Mouse (Mus musculus) G1E (cell line): ENCODE measurements around the gene Scaf1. TPM values are rescaled to one million over a fixed set of nuclear protein-coding genes. Genes with fewer than 3 reads are reported as not detected.

Source experiments
- ATAC-seq: 2 replicates; pipeline ENCODE4 v1.8.0; 2016; ENCODE audit warnings: mild to moderate bottlenecking; ENCODE audit not compliant: insufficient number of reproducible peaks, poor library complexity, low FRiP score, severe bottlenecking; ENCODE audit errors: extremely low read depth
- DNase-seq: peaks from one replicate; pipeline ENCODE4 v3.0.0; 2012; ENCODE audit warnings: low spot score
- H3K27me3 ChIP-seq: 2 replicates; pipeline ENCODE4 v1.6.1; 2012; ENCODE audit warnings: mild to moderate bottlenecking, low read length, inconsistent platforms; ENCODE audit not compliant: insufficient read depth
- H3K36me3 ChIP-seq: replicated peaks from 2 replicates; pipeline ENCODE3; 2012; ENCODE audit warnings: mild to moderate bottlenecking, inconsistent platforms
- H3K4me1 ChIP-seq: 2 replicates; pipeline ENCODE4 v1.6.1; 2012; ENCODE audit warnings: low read depth, low read length, inconsistent platforms, mixed read lengths; ENCODE audit not compliant: insufficient read depth
- H3K4me3 ChIP-seq: 2 replicates; pipeline ENCODE4 v1.5.1; 2012; ENCODE audit warnings: low read depth, mild to moderate bottlenecking, inconsistent platforms, low read length, moderate library complexity, mixed read lengths
- H3K9me3 ChIP-seq: replicated peaks from 2 replicates; pipeline ENCODE4 v1.6.1; 2012; ENCODE audit warnings: inconsistent platforms
- CTCF ChIP-seq: IDR thresholded peaks from 2 replicates; pipeline ENCODE4 v1.5.1; 2012; ENCODE audit warnings: low read depth, low read length, inconsistent platforms, mixed read lengths
- GATA1 ChIP-seq: IDR thresholded peaks from 2 replicates; pipeline ENCODE4 v1.6.1; 2012; ENCODE audit warnings: borderline replicate concordance, low read length, inconsistent platforms, mixed read lengths
- GATA2 ChIP-seq: IDR thresholded peaks from 2 replicates; pipeline ENCODE4 v1.6.1; 2012; ENCODE audit warnings: low read depth, low read length, inconsistent platforms, borderline replicate concordance
- POLR2AphosphoS5 ChIP-seq: IDR thresholded peaks from 2 replicates; pipeline ENCODE4 v1.6.1; 2012; ENCODE audit warnings: low read depth, low read length, inconsistent platforms; ENCODE audit not compliant: insufficient replicate concordance
- TAL1 ChIP-seq: conservative IDR thresholded peaks from 2 replicates; pipeline ENCODE4 v1.6.1; 2012; ENCODE audit warnings: low read depth, low read length, inconsistent platforms, mixed read lengths
- polyA plus RNA-seq: library from polyadenylated mRNA; stranded (reverse); fragments of >175 nt; gene quantifications from 2 replicates; pipeline ENCODE4 v1.2.3, GENCODE M21; 2012
- total RNA-seq, 2 experiments: library from RNA; stranded (forward) in 1 of 2; stranded (reverse) in 1 of 2; fragments of 200-1000 nt in 1 of 2; fragments of >200 nt in 1 of 2; fragmentation: Nextera tagmentation in 1 of 2; gene quantifications; 2 replicates each; pipeline ENCODE4 v1.2.3; 2014 to 2017

The Scaf1 gene
- total and polyA plus RNA-seq, 3 experiments = 13.5 to 203 (median 111) TPM

DNA sequence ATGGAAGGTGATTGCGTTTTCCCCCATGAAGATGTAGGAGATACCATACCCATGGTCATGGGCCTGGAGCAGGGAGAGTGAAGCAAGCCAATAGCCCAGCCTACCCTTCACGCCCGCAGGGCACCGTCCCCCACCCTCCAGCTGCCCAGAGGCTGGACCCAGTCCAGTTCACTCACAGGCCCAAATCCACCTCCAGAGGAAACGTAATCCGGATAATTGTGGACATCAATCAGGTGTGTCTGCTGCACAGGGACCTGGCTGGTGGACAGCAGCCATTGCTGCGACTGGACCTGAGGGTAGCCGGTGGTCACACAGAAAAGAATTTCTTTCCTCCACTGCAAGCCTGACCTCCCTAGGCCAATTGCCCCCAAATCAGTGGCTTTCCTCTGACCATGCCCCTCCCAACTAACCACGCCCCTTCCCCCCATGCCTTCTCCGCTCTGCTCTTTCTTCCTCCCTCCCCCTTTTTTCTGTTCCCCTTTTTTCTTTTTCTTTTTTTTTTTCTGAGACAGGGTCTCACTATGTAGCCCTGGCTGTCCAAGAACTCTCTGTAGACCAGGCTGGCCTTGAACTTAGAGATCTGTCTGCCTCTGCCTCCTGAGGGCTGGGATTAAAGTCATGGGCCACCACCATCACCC lies 56.2 kb downstream of the Scaf1 start:
- no peaks in the 10 kb centered on the region for H3K36me3 ChIP-seq
- H3K27me3 ChIP-seq = peaks cover 40% of the 10 kb centered on the region
- DNase-seq (no peak), ATAC-seq (no peak)
- H3K4me3 ChIP-seq = peak overlapping the region; percentile 39; the same call in 1 of the 2 replicates
- no peaks in the 10 kb centered on the region for H3K9me3 ChIP-seq
- TF ChIP-seq CTCF (no peak), POLR2AphosphoS5 (no peak), TAL1 (no peak), GATA2 (no peak), GATA1 (no peak)
- H3K4me1 ChIP-seq = peaks cover 58% of the 10 kb centered on the region

DNA sequence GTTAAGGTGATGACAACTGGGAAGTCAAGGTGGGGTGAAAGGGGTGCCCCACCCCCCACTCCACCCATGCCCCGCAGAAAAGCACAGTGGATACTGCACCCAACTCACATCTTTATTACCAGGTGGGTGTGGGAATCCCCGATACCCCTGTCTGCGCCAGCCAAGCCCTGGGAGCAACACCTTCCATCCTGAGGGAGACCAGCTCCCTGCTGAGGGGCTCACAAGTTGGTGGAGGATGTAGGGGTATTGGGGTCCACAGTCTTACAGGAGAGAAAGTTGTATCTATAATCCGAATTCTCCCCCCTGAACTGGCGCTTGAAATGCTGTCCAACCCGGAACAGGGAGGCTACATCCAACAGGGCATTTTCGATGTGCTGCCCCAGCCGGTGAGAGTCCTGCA lies 56.9 kb downstream of the Scaf1 start:
- no peak for DNase-seq
- TF ChIP-seq GATA1 (no peak), CTCF (no peak), GATA2 (no peak), TAL1 (no peak), POLR2AphosphoS5 (no peak)
- no peak; the same call in 1 of the 2 replicates for ATAC-seq
- Histone ChIP-seq H3K36me3 (no peaks in the 10 kb centered on the region), H3K27me3 (peaks cover 37% of the 10 kb centered on the region), H3K4me3 (no peak overlapping the region; the same call in 1 of the 2 replicates), H3K9me3 (no peaks in the 10 kb centered on the region), H3K4me1 (peaks cover 58% of the 10 kb centered on the region)

DNA sequence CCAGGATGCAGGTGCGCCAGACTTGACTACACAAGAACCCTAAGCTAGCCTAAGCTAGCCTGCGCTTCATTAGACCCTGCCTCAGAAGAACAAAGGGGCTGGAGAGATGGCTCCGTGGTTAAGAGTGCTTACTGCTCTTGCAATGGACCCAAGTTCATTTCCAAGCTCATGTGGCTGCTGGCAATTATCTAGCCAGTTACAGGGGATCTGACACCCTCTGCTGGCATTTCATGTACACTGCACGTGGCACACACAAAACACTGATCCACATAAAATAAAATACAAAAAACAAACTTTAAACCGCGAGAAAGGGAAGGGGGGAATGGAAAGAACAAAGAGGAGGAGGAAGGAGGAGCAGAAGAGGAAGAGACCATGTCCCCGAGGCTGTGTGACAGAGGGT lies 58.0 kb downstream of the Scaf1 start:
- H3K27me3 ChIP-seq = peaks cover 32% of the 10 kb centered on the region
- DNase-seq (no peak), ATAC-seq (no peak)
- TF ChIP-seq CTCF (peak; percentile 48), TAL1 (no peak), GATA2 (no peak), GATA1 (no peak)
- no peak overlapping the region for H3K4me3 ChIP-seq
- H3K36me3 ChIP-seq = no peaks in the 10 kb centered on the region
- peaks cover 57% of the 10 kb centered on the region for H3K4me1 ChIP-seq
- H3K9me3 ChIP-seq = no peaks in the 10 kb centered on the region

DNA sequence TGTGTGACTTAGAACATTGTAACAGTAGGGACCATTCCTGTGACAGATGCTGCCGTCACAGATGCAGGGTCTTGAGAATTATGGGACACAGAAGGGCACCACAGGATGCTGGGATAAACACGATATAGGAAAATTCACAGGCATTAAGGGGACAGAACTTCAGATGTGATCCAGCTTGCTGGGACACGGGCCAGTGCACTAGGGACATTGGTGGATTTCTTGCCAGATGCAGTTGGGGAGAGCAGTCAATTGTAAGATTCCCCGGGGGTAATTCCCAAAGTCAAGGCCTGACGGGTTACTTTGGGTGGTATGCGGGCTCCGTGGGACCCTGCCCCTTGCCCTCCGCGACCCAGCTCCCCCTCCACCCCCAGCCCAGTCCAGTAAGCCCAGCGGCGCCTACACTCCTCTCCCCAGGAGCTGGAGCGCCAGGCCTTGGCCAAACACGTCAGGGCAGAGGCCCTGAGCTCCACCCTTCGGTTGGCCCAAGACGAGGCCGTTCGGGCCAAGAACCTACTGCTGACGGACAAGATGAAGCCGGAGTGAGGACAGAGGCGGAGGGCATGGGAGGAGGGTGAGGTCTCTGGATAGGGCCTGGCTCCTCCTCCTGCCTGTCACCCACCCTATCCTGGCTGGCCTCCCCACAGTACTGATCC lies 58.9 kb downstream of the Scaf1 start:
- Histone ChIP-seq H3K27me3 (peaks cover 30% of the 10 kb centered on the region), H3K9me3 (no peaks in the 10 kb centered on the region), H3K4me3 (no peak overlapping the region), H3K36me3 (no peaks in the 10 kb centered on the region), H3K4me1 (peaks cover 58% of the 10 kb centered on the region)
- no peak for ATAC-seq
- no peak for DNase-seq
- TF ChIP-seq POLR2AphosphoS5 (no peak), GATA1 (no peak), TAL1 (no peak), GATA2 (no peak), CTCF (no peak)

DNA sequence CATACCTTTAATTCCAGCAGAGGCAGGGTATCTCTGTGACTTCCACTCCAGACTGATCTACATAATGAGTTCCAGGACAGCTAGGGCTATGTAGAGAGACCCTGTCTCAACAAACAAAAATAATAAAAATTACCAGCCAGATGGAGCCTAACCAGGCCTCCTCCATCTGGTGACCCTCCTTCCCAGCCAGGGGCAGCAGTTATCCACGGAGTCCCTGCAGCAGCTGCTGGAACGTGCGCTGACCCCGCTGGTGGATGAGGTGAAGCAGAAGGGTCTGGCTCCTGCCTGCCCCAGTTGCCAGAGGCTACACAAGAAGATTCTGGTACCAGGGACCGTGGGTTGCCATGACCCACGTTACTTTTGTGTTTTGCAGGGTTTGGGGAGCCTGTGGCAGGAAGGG lies 59.9 kb downstream of the Scaf1 start:
- no peak for ATAC-seq
- H3K9me3 ChIP-seq = no peaks in the 10 kb centered on the region
- peaks cover 30% of the 10 kb centered on the region for H3K27me3 ChIP-seq
- no peak overlapping the region for H3K4me3 ChIP-seq
- peaks cover 56% of the 10 kb centered on the region for H3K4me1 ChIP-seq
- TF ChIP-seq TAL1 (no peak), GATA1 (no peak), CTCF (no peak), GATA2 (no peak), POLR2AphosphoS5 (no peak)
- no peak for DNase-seq
- no peaks in the 10 kb centered on the region for H3K36me3 ChIP-seq

DNA sequence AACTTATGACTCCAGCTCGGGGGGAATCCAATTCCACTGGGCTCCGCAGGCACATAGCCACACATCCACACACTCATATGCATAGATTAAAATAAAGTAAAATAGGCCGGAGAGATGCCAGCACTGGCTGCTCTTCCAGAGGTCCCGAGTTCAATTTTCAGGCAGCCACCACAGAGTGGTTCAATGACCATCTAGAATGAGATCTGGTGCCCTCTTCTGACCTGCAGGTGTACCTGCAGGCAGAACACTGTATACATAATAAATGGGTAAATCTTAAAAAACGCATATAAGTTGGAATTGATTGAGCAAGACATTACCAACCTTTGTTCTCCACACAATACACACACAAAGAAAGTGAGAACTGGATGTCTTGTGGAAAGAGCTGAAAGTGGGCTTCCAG lies 60.5 kb downstream of the Scaf1 start:
- H3K4me3 ChIP-seq = no peak overlapping the region
- no peak for DNase-seq
- ATAC-seq = no peak
- H3K9me3 ChIP-seq = no peaks in the 10 kb centered on the region
- H3K27me3 ChIP-seq = peaks cover 33% of the 10 kb centered on the region
- H3K36me3 ChIP-seq = no peaks in the 10 kb centered on the region
- peaks cover 50% of the 10 kb centered on the region for H3K4me1 ChIP-seq
- TF ChIP-seq CTCF (peak; percentile 50; the same call in 1 of the 2 replicates), TAL1 (no peak)
